Mouse (Mus musculus): Measurements from ENCODE around the gene Ece1. TPM values are rescaled to one million over a fixed set of nuclear protein-coding genes. Genes with fewer than 3 reads are reported as not detected.

The Ece1 gene
- polyA plus RNA-seq, 1 experiment from 2014 or later, result 32.6 TPM

DNA sequence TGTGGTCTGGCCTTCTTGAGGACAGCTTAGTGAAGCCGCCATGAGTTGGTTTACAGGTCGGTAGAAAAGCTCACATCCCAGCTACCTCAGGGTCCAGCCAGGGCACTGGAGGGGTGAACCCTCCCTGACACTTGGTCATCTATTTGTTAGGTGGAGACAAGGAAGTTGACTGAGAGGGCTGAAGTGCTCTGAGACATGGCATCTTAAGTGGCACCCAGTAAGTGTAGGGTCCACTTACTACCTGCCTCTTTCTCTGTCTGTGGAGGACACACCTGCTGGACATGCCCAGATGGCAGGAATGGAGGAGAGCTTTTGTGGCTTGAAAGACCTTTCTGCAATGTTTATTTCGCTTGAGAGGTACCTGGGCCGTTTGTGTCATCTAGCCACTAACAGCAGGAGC, 46.9 kb downstream of the Ece1 start:
- peaks cover 30% of the 10 kb centered on the region for H3K4me1 ChIP-seq (replicated peaks)
- no peak overlapping the region for H3K27ac ChIP-seq (replicated peaks)
- WGBS, result 82% methylated on average over 4 of the region's 4 CpGs
- no peak overlapping the region for H3K4me2 ChIP-seq
- ATAC-seq (ENCODE audit: low read depth), result no peak
- no peaks in the 10 kb centered on the region for H3K36me3 ChIP-seq
- H3K4me3 ChIP-seq, result no peak overlapping the region
- H3K9me3 ChIP-seq, result no peaks in the 10 kb centered on the region
- H3K9ac ChIP-seq, result no peak overlapping the region
- H3K27me3 ChIP-seq, result no peaks in the 10 kb centered on the region

DNA sequence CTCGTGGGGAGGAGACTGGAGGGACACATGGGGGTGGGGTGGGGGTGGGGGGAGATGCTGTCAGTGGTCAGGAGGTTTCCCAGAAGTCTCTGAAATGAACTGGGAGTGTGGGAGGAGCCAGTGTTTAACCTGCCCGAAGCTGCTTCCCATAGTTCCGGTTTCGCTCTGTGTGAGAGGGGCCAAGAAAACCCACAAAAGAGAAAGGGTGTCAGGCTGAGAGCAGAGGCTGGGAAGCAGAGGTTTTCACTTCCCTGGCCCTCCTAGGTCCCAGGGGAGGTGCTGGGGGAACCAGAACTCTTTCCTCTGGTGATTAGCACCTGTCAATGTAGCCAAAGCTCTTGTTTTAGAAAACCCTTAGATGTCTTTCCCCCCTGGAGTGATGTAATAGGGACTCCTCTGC, 47.4 kb downstream of the Ece1 start:
- peaks cover 35% of the 10 kb centered on the region for H3K4me1 ChIP-seq (replicated peaks)
- WGBS, result 59% methylated on average over 4 of the region's 4 CpGs
- ATAC-seq (ENCODE audit: low read depth), result no peak
- no peaks in the 10 kb centered on the region for H3K27me3 ChIP-seq
- no peak overlapping the region for H3K4me2 ChIP-seq
- no peaks in the 10 kb centered on the region for H3K36me3 ChIP-seq
- no peak overlapping the region for H3K27ac ChIP-seq (replicated peaks)
- no peak overlapping the region for H3K9ac ChIP-seq
- no peaks in the 10 kb centered on the region for H3K9me3 ChIP-seq
- H3K4me3 ChIP-seq, result no peak overlapping the region

DNA sequence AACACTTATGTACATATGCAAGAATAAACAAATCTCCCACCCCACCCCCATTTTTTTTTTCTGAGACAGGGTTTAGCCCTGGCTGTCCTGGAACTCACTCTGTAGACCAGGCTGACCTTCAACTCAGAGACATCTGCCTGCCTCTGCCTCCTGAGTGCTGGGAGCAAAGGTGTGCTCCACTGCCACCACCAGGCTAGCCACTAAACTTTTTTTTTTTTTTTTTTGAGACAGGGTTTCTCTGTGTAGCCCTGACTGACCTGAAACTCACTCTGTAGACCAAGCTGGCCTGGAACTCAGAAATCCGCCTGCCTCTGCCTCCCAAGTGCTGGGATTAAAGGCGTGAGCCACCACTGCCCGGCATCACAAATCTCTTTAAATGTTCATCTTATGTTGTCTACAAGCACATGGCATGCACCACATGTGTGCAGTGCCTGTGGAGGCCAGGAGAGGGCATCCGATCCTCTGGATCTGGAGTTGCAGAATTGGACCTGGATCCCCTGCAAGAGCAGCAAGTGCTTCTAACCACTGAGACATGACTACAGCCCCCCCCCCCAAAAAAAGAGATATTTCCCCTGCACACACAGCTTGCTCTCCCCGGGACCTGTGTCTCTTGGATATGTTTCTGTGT, 48.5 kb downstream of the Ece1 start:
- no peaks in the 10 kb centered on the region for H3K9me3 ChIP-seq
- no peak overlapping the region for H3K27ac ChIP-seq (replicated peaks)
- no peak for ATAC-seq (ENCODE audit: low read depth)
- 95% methylated on average over 5 of the region's 5 CpGs for WGBS
- no peak overlapping the region for H3K4me3 ChIP-seq
- H3K36me3 ChIP-seq, result no peaks in the 10 kb centered on the region
- 0 out of 2 replicates have a peak, but pooled peaks cover 5% of the 10 kb centered on the region for H3K27me3 ChIP-seq
- peaks cover 26% of the 10 kb centered on the region for H3K4me1 ChIP-seq (replicated peaks)
- no peak overlapping the region for H3K4me2 ChIP-seq
- no peak overlapping the region for H3K9ac ChIP-seq

DNA sequence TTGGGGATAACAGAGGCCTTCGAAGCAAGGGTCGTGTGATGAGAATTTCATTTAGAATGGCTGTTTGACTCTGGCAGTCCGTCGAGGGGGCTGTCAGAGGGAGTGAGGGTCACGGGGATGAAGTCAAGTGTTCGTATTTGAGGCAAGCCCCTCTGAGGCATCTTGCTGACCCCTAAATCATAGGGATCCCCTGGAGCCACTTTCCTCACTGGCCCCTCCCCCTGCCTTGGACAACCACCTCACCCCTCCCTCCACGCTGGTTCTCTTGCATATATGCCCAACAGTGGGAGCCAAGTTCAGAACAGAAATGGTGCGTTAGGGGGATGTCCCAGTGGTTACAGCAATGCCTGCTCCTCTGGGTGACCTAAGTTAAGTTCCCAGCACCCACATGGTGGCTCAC, 49.6 kb downstream of the Ece1 start:
- Histone ChIP-seq H3K27me3 (0 out of 2 replicates have a peak, but pooled peaks cover 5% of the 10 kb centered on the region), H3K4me1 (replicated peaks) (peaks cover 23% of the 10 kb centered on the region), H3K4me2 (no peak overlapping the region), H3K27ac (replicated peaks) (no peak overlapping the region), H3K36me3 (no peaks in the 10 kb centered on the region), H3K9me3 (no peaks in the 10 kb centered on the region), H3K4me3 (no peak overlapping the region), H3K9ac (no peak overlapping the region)
- ATAC-seq (ENCODE audit: low read depth), result no peak
- WGBS, result 90% methylated on average over 8 of the region's 8 CpGs

DNA sequence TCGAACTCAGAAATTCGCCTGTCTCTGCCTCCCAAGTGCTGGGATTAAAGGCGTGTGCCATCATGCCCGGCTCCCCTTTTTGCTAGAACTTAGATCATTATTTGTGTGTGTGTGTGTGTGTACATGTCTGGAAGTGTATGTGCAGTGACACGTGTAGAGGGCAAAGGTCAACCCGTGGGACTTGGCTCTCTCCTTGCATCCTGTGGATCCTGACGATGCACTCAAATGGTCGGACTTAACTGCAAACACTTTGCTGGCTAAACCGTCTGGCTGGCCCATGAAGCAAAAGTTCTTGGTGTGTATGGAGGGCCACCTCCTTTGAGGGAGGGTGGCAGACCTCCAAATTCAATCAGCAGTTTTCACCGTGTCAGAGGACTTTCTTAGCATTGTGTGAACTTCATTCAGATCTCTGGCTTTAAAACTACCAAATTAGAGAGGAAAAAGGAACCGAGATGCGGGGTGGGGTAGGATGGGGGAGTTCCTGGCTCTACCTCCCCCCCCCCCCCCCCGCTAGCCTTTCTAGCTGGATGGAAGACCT, 50.8 kb downstream of the Ece1 start:
- peak overlapping the region; percentile 92 for H3K4me2 ChIP-seq
- H3K4me1 ChIP-seq (replicated peaks), result peaks cover 30% of the 10 kb centered on the region
- 57% methylated on average over 13 of the region's 13 CpGs for WGBS
- no peaks in the 10 kb centered on the region for H3K9me3 ChIP-seq
- no peak for ATAC-seq (ENCODE audit: low read depth)
- H3K27ac ChIP-seq (replicated peaks), result no peak overlapping the region
- H3K9ac ChIP-seq, result peak overlapping the region; percentile 67
- H3K4me3 ChIP-seq, result peak overlapping the region; percentile 52
- H3K36me3 ChIP-seq, result no peaks in the 10 kb centered on the region
- 0 out of 2 replicates have a peak, but pooled peaks cover 5% of the 10 kb centered on the region for H3K27me3 ChIP-seq

DNA sequence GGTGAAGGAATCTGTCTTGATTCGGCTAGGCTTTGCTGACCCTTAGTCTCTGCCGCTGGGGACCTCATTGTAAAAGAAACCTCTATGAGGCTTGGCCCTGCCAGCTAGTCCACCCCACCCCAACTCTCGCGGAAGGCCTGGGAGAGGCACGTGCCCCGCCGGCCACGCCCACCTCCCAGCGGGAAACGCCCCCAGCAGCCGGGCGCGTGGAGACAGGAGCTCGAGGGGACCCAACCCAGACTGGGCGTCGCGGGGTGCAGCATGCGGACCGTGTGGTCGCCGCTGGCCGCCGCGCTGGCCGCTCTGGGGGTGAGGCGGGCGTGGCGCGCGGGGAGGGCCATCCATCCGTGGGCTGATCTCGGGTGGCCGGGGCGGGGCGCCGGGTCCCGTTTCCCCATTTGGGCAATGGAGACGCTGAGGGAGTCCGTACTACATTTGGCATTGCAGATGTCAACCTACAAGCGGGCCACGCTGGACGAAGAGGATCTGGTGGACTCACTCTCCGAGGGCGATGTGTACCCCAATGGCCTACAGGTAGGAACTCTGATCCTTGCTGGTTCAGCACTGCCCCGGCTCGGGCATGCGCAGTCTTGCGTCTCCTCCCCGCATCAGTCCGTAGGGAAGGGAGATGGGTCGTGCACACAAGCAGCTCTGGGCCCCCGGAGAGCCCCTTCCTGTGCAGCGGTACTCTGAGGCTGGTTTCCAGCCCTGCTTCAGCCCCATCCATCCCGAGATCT, 51.5 kb downstream of the Ece1 start:
- WGBS, result under 1% methylated on average over 54 of the region's 54 CpGs

DNA sequence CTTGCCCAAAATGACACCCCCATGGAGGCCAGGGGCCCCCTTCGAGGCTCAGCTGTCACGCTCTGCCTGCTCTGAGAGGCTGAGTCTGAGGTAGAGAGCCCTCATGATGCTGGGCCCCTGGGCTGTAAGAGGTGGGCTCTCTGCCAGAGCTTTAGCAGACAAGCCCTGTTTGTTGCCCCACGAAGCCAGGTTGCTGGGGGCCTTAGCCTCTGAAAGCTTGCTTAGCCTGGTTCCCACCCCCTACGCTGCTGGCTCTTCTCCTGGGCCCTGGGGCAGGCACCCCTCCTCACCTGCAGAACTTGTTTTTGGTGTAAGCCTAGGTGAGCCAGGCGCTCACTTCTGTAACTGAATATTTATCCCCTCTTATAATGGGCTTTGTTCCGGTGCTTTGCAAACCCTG, 55.6 kb downstream of the Ece1 start:
- WGBS, result 58% methylated on average over 6 of the region's 6 CpGs
- H3K4me2 ChIP-seq, result no peak overlapping the region
- peaks cover 7% of the 10 kb centered on the region; the same call in 1 of the 2 replicates for H3K36me3 ChIP-seq
- ATAC-seq (ENCODE audit: low read depth), result no peak
- 0 out of 2 replicates have a peak, but pooled peaks cover 5% of the 10 kb centered on the region for H3K27me3 ChIP-seq
- H3K4me1 ChIP-seq (replicated peaks), result peaks cover 62% of the 10 kb centered on the region
- no peaks in the 10 kb centered on the region for H3K9me3 ChIP-seq
- H3K9ac ChIP-seq, result no peak overlapping the region
- H3K27ac ChIP-seq (replicated peaks), result peak overlapping the region; percentile 47; the same call in 1 of the 2 replicates
- H3K4me3 ChIP-seq, result no peak overlapping the region

More for the DNA sequence above, 51.5 kb downstream of the Ece1 start:
- Histone ChIP-seq H3K4me1 (replicated peaks) (peaks cover 35% of the 10 kb centered on the region), H3K27ac (replicated peaks) (no peak overlapping the region), H3K4me3 (peak overlapping the region; percentile 52), H3K4me2 (peak overlapping the region; percentile 92), H3K27me3 (0 out of 2 replicates have a peak, but pooled peaks cover 5% of the 10 kb centered on the region), H3K9me3 (no peaks in the 10 kb centered on the region), H3K9ac (peak overlapping the region; percentile 67), H3K36me3 (no peaks in the 10 kb centered on the region)
- peak; percentile 69 for ATAC-seq (ENCODE audit: low read depth)

DNA sequence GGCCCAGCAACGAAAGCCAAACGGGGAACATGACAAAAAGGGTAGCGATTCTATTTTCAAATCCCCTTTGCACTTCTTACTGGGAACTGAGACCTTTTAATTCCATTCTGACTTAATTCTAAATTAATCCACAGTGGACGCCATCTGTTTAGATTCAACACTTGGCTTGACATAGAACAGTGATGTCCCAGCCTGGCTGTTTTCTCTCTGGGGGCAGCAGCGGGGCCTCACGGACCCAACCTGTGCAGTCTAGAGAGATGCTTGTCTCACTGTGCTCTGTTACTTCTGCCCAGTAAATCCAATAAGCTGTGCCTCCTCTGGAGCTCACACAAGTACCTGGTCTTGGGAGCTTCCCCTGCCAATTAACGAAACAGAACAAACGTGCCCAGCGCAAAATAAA, 56.5 kb downstream of the Ece1 start:
- 0 out of 2 replicates have a peak overlapping the region, but pooled peaks have one; percentile 3 for H3K27ac ChIP-seq (replicated peaks)
- no peak for ATAC-seq (ENCODE audit: low read depth)
- no peak overlapping the region for H3K4me2 ChIP-seq
- 0 out of 2 replicates have a peak overlapping the region, but pooled peaks have one; percentile 22 for H3K9ac ChIP-seq
- H3K4me3 ChIP-seq, result no peak overlapping the region
- whole genome bisulfite sequencing, result 69% methylated on average over 9 of the region's 9 CpGs
- H3K9me3 ChIP-seq, result no peaks in the 10 kb centered on the region
- peaks cover 8% of the 10 kb centered on the region; the same call in 1 of the 2 replicates for H3K36me3 ChIP-seq
- peaks cover 53% of the 10 kb centered on the region for H3K4me1 ChIP-seq (replicated peaks)
- 0 out of 2 replicates have a peak, but pooled peaks cover 5% of the 10 kb centered on the region for H3K27me3 ChIP-seq

DNA sequence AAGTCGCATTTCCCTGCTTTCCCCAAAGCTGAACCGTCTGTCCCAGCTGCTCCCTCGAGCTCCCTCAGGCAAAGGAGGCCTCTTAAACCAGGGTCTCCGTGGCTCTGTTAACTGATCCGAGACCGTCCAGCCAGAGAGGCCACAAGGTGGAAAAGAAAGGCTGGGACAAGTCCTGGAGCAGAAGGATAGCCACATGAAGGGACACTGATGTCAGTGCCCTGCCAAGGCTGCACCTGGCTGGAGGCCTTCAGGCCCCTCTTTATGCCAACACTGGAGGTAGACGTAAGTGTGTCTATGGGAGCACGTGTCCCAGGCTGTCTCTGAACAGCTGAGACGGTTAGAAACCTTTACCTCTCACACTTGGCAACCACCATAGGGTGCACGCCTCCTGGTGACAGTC, 57.1 kb downstream of the Ece1 start:
- ATAC-seq (ENCODE audit: low read depth), result no peak
- no peaks in the 10 kb centered on the region for H3K9me3 ChIP-seq
- H3K27me3 ChIP-seq, result 0 out of 2 replicates have a peak, but pooled peaks cover 5% of the 10 kb centered on the region
- H3K9ac ChIP-seq, result peak overlapping the region; percentile 22; the same call in 1 of the 2 replicates
- no peak overlapping the region for H3K4me3 ChIP-seq
- H3K4me1 ChIP-seq (replicated peaks), result peaks cover 48% of the 10 kb centered on the region
- peaks cover 10% of the 10 kb centered on the region; the same call in 1 of the 2 replicates for H3K36me3 ChIP-seq
- H3K27ac ChIP-seq (replicated peaks), result 0 out of 2 replicates have a peak overlapping the region, but pooled peaks have one; percentile 3
- WGBS, result 58% methylated on average over 10 of the region's 10 CpGs
- H3K4me2 ChIP-seq, result no peak overlapping the region

DNA sequence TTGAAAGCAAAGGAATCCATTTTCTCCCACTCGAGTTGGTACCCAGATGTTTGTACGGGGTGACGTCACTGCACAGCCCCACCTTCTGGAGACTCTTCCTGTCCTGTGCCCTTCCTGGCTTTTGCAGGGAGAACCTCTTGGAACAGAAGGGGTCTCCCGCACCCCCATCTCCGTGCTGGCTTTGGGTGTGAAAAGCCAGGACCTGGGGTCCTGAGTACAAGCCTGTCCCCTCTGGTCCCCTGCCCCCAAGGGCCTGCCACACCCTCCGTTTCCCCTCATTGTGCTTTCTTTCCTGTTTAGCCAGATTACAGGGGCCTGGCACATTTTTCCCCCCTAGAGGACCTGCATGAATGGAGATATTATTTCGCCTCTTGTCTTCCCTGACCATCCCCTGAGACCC, 58.0 kb downstream of the Ece1 start:
- Histone ChIP-seq H3K9ac (peak overlapping the region; percentile 26; the same call in 1 of the 2 replicates), H3K4me1 (replicated peaks) (peaks cover 46% of the 10 kb centered on the region), H3K36me3 (peaks cover 10% of the 10 kb centered on the region; the same call in 1 of the 2 replicates), H3K4me3 (no peak overlapping the region), H3K27me3 (0 out of 2 replicates have a peak, but pooled peaks cover under 1% of the 10 kb centered on the region), H3K27ac (replicated peaks) (peak overlapping the region; percentile 69), H3K9me3 (no peaks in the 10 kb centered on the region), H3K4me2 (no peak overlapping the region)
- no peak for ATAC-seq (ENCODE audit: low read depth)
- 62% methylated on average over 7 of the region's 7 CpGs for WGBS

DNA sequence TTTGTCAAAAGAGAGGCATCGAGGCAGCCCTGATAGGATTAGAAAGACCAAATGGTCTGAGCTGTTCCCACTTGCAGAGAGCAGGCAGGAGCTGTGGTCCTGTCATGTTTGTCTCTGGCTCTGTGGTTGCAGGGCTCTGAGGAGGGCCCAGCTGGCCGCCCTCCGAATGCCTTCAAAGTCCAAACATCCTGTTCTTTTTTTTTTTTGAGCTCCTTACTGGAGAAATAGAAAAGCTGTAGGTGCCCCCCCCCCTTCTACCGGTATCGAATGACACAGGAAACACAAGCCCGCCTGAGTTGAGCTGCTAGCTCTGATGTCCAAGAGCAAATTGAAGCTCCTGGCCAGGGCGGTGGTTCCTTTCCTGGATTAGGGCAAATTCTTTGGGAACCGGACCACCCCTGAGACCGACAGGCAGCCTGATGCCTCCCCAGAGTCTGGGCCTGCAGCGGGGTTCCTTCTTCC, 58.5 kb downstream of the Ece1 start:
- no peak overlapping the region for H3K4me3 ChIP-seq
- 43% methylated on average over 10 of the region's 10 CpGs for WGBS
- no peaks in the 10 kb centered on the region for H3K27me3 ChIP-seq
- 0 out of 2 replicates have a peak overlapping the region, but pooled peaks have one; percentile 9 for H3K4me2 ChIP-seq
- peak overlapping the region; percentile 83 for H3K27ac ChIP-seq (replicated peaks)
- no peaks in the 10 kb centered on the region for H3K9me3 ChIP-seq
- H3K9ac ChIP-seq, result peak overlapping the region; percentile 26; the same call in 1 of the 2 replicates
- ATAC-seq (ENCODE audit: low read depth), result no peak
- peaks cover 51% of the 10 kb centered on the region for H3K4me1 ChIP-seq (replicated peaks)
- H3K36me3 ChIP-seq, result peaks cover 10% of the 10 kb centered on the region; the same call in 1 of the 2 replicates

DNA sequence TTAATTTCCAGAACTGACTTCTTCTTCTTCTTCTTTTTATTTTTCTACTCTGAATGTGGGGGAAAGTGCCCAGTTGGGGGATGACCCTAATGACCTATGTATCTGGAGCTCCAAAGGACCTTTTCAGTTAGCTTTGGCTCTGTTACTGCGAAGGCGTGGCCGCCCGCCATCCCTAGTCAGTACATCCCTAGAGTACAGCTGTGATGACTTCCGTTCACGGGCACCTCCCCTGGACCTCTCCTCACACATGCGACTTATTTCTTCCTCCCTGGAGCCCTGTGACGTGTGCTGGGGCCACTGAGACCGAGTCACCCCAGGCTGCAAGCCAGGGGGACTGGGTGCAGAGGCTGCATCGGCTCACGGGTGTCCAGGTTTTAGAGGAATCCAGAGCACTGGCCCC, 59.5 kb downstream of the Ece1 start:
- Histone ChIP-seq H3K4me1 (replicated peaks) (peaks cover 58% of the 10 kb centered on the region), H3K9ac (no peak overlapping the region), H3K27me3 (no peaks in the 10 kb centered on the region), H3K4me2 (no peak overlapping the region), H3K9me3 (no peaks in the 10 kb centered on the region), H3K27ac (replicated peaks) (no peak overlapping the region), H3K36me3 (peaks cover 10% of the 10 kb centered on the region; the same call in 1 of the 2 replicates), H3K4me3 (no peak overlapping the region)
- WGBS, result 88% methylated on average over 11 of the region's 11 CpGs
- no peak for ATAC-seq (ENCODE audit: low read depth)

Measured in neural tube, embryonic 13.5 days (tissue).